Mouse (Mus musculus) midbrain, embryonic 15.5 days (tissue): ENCODE data around the gene Krt79. TPM values are rescaled to one million over a fixed set of nuclear protein-coding genes. Genes with fewer than 3 reads are reported as not detected.

Source experiments
- ATAC-seq: fragments of 200-750 bp; cut with Nextera tagmentation; replicated peaks from 2 replicates; pipeline ENCODE4 v1.8.0; 2017; ENCODE audit warnings: moderate TSS enrichment
- H3K27ac ChIP-seq: fragments of 300-500 bp; sonication (generic); 2 replicates; pipeline ENCODE4 v1.5.1; 2015; ENCODE audit warnings: mild to moderate bottlenecking, inconsistent platforms
- H3K27me3 ChIP-seq: fragments of 300-500 bp; sonication (generic); replicated peaks from 2 replicates; pipeline ENCODE4 v1.6.1; 2015; ENCODE audit warnings: inconsistent platforms
- H3K36me3 ChIP-seq: fragments of 300-500 bp; sonication (generic); replicated peaks from 2 replicates; pipeline ENCODE4 v1.6.1; 2015; ENCODE audit warnings: inconsistent platforms
- H3K4me1 ChIP-seq: fragments of 300-500 bp; sonication (generic); 2 replicates; pipeline ENCODE4 v1.6.1; 2015; ENCODE audit warnings: inconsistent platforms
- H3K4me2 ChIP-seq: fragments of 300-500 bp; sonication (generic); 2 replicates; pipeline ENCODE4 v1.6.1; 2015; ENCODE audit warnings: inconsistent platforms, mild to moderate bottlenecking, moderate library complexity
- H3K4me3 ChIP-seq: fragments of 300-500 bp; sonication (generic); 2 replicates; pipeline ENCODE4 v1.5.1; 2015; ENCODE audit warnings: mild to moderate bottlenecking, inconsistent platforms
- H3K9ac ChIP-seq: fragments of 300-500 bp; sonication (generic); 2 replicates; pipeline ENCODE4 v1.6.1; 2015; ENCODE audit warnings: mild to moderate bottlenecking, inconsistent platforms
- H3K9me3 ChIP-seq: fragments of 300-500 bp; sonication (generic); 2 replicates; pipeline ENCODE4 v1.6.1; 2016; ENCODE audit warnings: inconsistent platforms
- WGBS: fragments of 180-500 bp; shearing (Covaris S2); methylation state at CpG from one replicate; pipeline ENCODE4 v1.1.7; 2015; ENCODE audit warnings: mixed read lengths; 5-methylcytosine and 5-hydroxymethylcytosine counted together
- polyA plus RNA-seq: library from polyadenylated mRNA; unstranded; fragments of >200 nt; fragmentation: Nextera tagmentation; extraction: Ambion mirVana; gene quantifications from 2 replicates; pipeline ENCODE4 v1.2.1, GENCODE M21; 2015

Krt79 gene
- polyA plus RNA-seq, 1 experiment from 2014 or later, result 0.13 TPM

- Histone ChIP-seq H3K4me3 (no peak overlapping the region), H3K36me3 (no peaks in the 10 kb centered on the region), H3K9ac (no peak overlapping the region), H3K4me1 (peaks cover 15% of the 10 kb centered on the region), H3K27me3 (peaks cover 5% of the 10 kb centered on the region; the same call in 1 of the 2 replicates), H3K27ac (no peak overlapping the region), H3K9me3 (no peaks in the 10 kb centered on the region), H3K4me2 (0 out of 2 replicates have a peak overlapping the region, but pooled peaks have one; percentile 18)
- WGBS, result 12% methylated on average over 15 of the region's 15 CpGs
- peak; percentile 59 for ATAC-seq
Measured at GRCm38 (mm10) chr15:101973414-101974077, 33.4 kb upstream of the Krt79 start.

DNA sequence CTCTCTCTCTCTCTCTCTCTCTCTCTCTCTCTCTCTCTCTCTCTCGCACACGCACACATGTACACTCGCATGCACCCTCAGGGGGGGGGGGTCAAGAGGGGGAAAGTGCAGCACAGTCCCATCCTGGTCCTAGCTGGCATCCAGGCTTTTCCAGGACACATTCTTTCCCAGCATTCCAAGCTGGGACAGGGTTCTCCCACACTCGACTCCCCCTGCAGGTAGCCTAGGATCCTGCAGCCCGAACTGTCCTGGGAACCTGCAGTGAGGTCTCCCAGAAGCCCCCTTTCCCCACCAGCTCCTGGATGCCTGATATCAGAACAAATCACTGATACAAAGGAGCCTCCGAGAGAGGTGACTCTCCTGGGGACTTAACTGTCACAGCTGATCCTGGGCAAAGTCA is 30.4 kb upstream of the Krt79 start:
- H3K4me2 ChIP-seq, result no peak overlapping the region
- no peaks in the 10 kb centered on the region; the same call in 1 of the 2 replicates for H3K27me3 ChIP-seq
- H3K9me3 ChIP-seq, result no peaks in the 10 kb centered on the region
- no peak overlapping the region for H3K27ac ChIP-seq
- 10% methylated on average over 3 of the region's 6 CpGs for WGBS
- peaks cover 3% of the 10 kb centered on the region; the same call in 1 of the 2 replicates for H3K4me1 ChIP-seq
- H3K4me3 ChIP-seq, result no peak overlapping the region
- no peak overlapping the region for H3K9ac ChIP-seq
- no peaks in the 10 kb centered on the region for H3K36me3 ChIP-seq
- ATAC-seq, result no peak

DNA sequence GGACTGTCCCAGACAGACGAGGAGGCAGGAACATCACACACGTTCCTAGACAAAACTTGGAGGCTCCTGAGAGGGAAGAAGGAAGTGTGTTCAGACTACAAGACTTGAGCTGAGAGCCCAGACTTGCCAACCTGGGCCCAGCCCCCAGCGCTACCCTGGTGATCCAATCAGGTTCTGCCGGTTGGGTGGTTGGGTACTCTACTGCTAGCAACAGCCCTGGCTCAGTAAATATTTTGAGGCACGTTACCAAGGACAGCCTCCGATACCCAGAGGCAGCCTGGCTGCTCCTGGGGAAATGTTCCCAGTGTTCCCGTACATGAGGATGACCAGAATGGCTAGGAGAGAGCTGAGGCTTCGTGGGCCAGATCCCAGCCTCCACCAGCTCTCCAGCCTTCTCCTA is 26.7 kb upstream of the Krt79 start:
- H3K27ac ChIP-seq, result no peak overlapping the region
- H3K4me3 ChIP-seq, result no peak overlapping the region
- no peaks in the 10 kb centered on the region for H3K27me3 ChIP-seq
- H3K9me3 ChIP-seq, result no peaks in the 10 kb centered on the region
- no peaks in the 10 kb centered on the region for H3K4me1 ChIP-seq
- H3K9ac ChIP-seq, result no peak overlapping the region
- H3K36me3 ChIP-seq, result no peaks in the 10 kb centered on the region
- ATAC-seq, result no peak
- H3K4me2 ChIP-seq, result no peak overlapping the region
- 83% methylated on average over 8 of the region's 8 CpGs for WGBS

- no peaks in the 10 kb centered on the region for H3K4me1 ChIP-seq
Measured at GRCm38 (mm10) chr15:101958891-101959290, 18.8 kb upstream of the Krt79 start.

GRCm38 (mm10) chr15:101954187-101954586 is 14.1 kb upstream of the Krt79 start, which contains the start of gene Krt78:
Gene Krt78 (minus strand): TSS chr15:101954287.
- H3K9me3 ChIP-seq, result no peaks in the 10 kb centered on the region
- 90% methylated on average over 9 of the region's 9 CpGs for WGBS
- H3K4me1 ChIP-seq, result no peaks in the 10 kb centered on the region
- H3K27ac ChIP-seq, result no peak within 1 kb of the TSS
- no peak within 1 kb of the TSS for H3K9ac ChIP-seq
- no peak within 1 kb of the TSS for H3K4me3 ChIP-seq
- H3K36me3 ChIP-seq, result no peaks in the 10 kb centered on the region
- no peaks in the 10 kb centered on the region for H3K27me3 ChIP-seq
- H3K4me2 ChIP-seq, result no peak within 1 kb of the TSS
- no peak for ATAC-seq

More at GRCm38 (mm10) chr15:101958891-101959290, 18.8 kb upstream of the Krt79 start:
- Histone ChIP-seq H3K27me3 (no peaks in the 10 kb centered on the region), H3K9me3 (no peaks in the 10 kb centered on the region), H3K27ac (no peak overlapping the region), H3K36me3 (no peaks in the 10 kb centered on the region), H3K9ac (no peak overlapping the region), H3K4me2 (no peak overlapping the region), H3K4me3 (no peak overlapping the region)
- WGBS, result 81% methylated on average over 3 of the region's 3 CpGs
- ATAC-seq, result no peak

DNA sequence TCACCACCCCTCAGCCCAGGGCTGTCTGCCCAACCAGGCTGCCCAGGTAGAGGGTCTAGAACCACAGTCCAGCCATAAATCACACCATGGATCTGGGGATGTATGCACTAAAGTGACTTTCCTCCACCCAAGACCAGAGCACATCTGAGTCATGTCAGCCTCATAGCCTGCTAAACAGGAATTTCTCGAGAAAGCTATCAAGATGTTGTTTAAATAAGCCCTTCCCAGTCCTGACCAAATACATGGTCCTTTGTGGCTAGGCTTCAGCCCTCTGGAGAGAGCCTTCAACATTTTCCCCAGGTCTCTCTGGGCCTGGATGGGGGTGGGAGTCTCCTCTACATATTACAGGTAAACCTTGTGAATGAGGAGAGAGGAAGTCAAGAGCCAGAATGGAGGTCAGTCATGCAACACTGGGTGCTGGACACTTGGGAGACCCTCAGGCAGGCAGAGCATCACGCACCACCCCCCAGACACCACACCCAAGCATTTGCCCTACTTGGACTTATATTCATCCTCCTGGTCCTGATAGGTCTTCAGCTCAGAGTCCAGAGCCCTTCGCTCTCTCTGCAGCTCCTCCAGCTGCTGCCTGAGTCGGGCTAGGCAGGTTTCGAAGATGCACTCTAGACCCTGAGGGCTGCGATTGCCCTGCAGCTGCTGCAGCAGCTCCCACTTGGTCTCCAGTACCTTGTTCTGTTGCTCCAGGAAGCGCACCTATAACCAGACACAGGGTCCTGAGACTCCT is 12.8 kb upstream of the Krt79 start:
- Histone ChIP-seq H3K4me3 (no peak overlapping the region), H3K36me3 (no peaks in the 10 kb centered on the region), H3K4me1 (no peaks in the 10 kb centered on the region), H3K27me3 (no peaks in the 10 kb centered on the region), H3K9me3 (no peaks in the 10 kb centered on the region), H3K9ac (no peak overlapping the region), H3K4me2 (no peak overlapping the region), H3K27ac (no peak overlapping the region)
- no peak for ATAC-seq
- WGBS, result 93% methylated on average over 7 of the region's 7 CpGs

- Histone ChIP-seq H3K36me3 (no peaks in the 10 kb centered on the region), H3K4me1 (no peaks in the 10 kb centered on the region), H3K27me3 (no peaks in the 10 kb centered on the region), H3K4me2 (no peak overlapping the region), H3K9me3 (no peaks in the 10 kb centered on the region), H3K4me3 (no peak overlapping the region), H3K9ac (no peak overlapping the region), H3K27ac (no peak overlapping the region)
- 91% methylated on average over 1 of the region's 1 CpGs for WGBS
- ATAC-seq, result no peak
Measured at GRCm38 (mm10) chr15:101945430-101945829, 5.3 kb upstream of the Krt79 start.

DNA sequence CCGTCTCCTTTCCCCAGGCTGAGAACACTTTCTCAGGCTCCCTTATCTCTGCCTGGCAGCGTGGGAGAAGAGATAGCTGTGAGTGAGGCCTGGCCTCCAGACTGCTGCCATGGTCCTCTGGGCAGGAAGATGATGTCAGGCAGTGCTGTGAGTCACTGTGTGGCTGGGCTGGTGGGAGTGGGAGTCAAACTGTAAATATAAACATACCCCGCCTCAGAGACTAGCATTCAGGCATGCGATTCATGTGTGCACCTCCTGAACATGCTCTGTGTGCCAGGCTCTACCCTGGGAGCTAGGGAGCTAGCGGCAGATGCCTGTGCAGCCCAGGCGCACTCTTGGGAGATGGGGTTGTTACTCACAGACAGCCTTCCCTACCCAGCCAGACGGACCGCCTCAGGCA is 1.8 kb upstream of the Krt79 start:
- Histone ChIP-seq H3K4me2 (no peak overlapping the region), H3K36me3 (no peaks in the 10 kb centered on the region), H3K27ac (no peak overlapping the region), H3K27me3 (no peaks in the 10 kb centered on the region), H3K4me1 (no peaks in the 10 kb centered on the region), H3K9ac (no peak overlapping the region), H3K4me3 (no peak overlapping the region), H3K9me3 (no peaks in the 10 kb centered on the region)
- WGBS, result 73% methylated on average over 8 of the region's 8 CpGs
- ATAC-seq, result no peak

DNA sequence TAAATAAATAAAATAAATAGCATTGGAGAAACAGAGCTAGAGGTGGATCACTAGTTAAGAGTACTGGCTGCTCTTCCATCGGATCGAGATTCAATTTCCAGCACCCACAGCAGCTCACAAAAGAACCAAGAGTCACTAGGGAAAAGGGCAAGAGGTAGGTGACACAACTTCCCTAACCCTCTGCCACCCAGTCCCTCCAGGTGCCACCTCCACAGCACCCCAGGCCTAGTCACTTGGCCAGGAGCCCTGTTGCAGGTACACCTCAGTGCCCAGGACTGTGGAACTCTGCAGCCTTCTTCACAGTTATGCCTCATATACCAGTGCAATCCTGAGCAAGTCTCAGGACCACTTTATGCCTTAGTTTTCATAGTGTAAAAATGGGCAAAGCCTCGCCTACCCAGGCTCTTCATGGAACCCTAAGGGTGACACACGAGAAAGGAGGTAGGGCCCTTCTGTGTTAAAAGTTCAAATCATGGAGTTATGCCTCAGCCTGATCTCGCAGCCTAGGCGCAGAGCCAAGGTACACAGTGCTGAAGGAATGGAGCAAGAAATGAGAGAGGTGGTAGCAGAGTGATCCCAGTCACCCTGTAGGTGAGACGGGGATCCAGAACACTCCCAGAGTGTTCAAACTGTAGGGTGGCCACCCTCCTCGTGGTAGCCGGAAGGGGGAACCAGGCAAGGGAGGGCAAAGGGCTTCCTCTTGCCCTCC is 1.4 kb downstream of the Krt79 start:
- Histone ChIP-seq H3K27me3 (no peaks in the 10 kb centered on the region), H3K4me3 (no peak overlapping the region), H3K4me1 (no peaks in the 10 kb centered on the region), H3K36me3 (no peaks in the 10 kb centered on the region), H3K4me2 (no peak overlapping the region), H3K9me3 (no peaks in the 10 kb centered on the region), H3K27ac (no peak overlapping the region), H3K9ac (no peak overlapping the region)
- WGBS, result 91% methylated on average over 9 of the region's 9 CpGs
- no peak for ATAC-seq

DNA sequence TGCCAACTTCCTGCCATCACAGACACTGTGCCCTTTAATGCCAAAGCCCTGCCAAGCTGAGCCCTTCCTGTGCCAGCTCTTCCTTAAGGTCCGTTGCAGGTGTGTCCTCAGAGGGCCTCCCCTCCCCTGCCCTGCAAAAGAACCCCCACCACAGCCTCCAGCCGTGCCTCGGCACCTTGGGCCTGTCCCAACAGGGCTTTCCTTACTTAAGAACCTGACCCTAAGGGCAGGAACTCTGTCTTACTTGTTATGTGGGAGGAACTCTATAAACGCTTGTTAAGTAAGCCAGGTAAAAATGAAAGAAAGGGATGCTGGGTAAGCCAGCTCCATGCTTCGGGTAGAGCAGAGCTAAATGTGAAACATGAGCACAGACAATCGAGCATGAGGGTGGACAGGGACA is 7.1 kb downstream of the Krt79 start:
- Histone ChIP-seq H3K4me1 (peaks cover 8% of the 10 kb centered on the region; the same call in 1 of the 2 replicates), H3K27ac (no peak overlapping the region), H3K9me3 (no peaks in the 10 kb centered on the region), H3K36me3 (no peaks in the 10 kb centered on the region), H3K27me3 (peaks cover 9% of the 10 kb centered on the region), H3K4me2 (no peak overlapping the region), H3K4me3 (no peak overlapping the region), H3K9ac (no peak overlapping the region)
- no peak for ATAC-seq
- WGBS, result 81% methylated on average over 6 of the region's 6 CpGs

- ATAC-seq, result no peak
- Histone ChIP-seq H3K9me3 (no peaks in the 10 kb centered on the region), H3K36me3 (no peaks in the 10 kb centered on the region), H3K9ac (no peak overlapping the region), H3K4me2 (peak overlapping the region; percentile 25), H3K4me1 (peaks cover 8% of the 10 kb centered on the region; the same call in 1 of the 2 replicates), H3K27ac (no peak overlapping the region), H3K4me3 (no peak overlapping the region), H3K27me3 (peaks cover 9% of the 10 kb centered on the region)
- WGBS, result 5% methylated on average over 17 of the region's 17 CpGs
Measured at GRCm38 (mm10) chr15:101929666-101930065, 10.5 kb downstream of the Krt79 start.

DNA sequence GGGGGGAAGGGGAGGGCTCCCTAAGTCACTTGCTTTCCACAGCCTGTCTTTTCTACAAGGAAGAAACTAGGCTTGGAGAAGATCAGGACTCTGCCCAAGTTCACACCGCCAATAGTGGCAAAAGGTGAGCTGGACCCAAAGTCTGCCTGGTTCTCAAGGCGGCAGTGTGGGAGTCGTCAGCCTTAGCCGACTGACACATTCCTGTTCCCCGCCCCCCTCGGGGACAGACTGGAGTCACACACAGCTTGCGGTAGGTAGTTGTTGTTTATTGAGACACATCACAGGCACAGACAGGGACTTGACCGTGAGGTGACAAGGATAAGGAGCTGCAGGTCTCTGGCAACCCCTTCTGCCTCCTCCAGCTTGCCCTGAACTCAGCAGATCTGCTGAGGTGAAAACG is 11.0 kb downstream of the Krt79 start:
- Histone ChIP-seq H3K4me3 (no peak overlapping the region), H3K4me1 (peaks cover 8% of the 10 kb centered on the region; the same call in 1 of the 2 replicates), H3K27ac (no peak overlapping the region), H3K36me3 (no peaks in the 10 kb centered on the region), H3K27me3 (peaks cover 9% of the 10 kb centered on the region), H3K9me3 (no peaks in the 10 kb centered on the region), H3K9ac (no peak overlapping the region), H3K4me2 (no peak overlapping the region; the same call in 1 of the 2 replicates)
- WGBS, result 21% methylated on average over 9 of the region's 9 CpGs
- ATAC-seq, result no peak
